Mouse (Mus musculus) ES-Bruce4 (cell line): ENCODE measurements around the gene Pih1d2.

ENCODE experiments used
- CTCF ChIP-seq: IDR thresholded peaks from one replicate; pipeline ENCODE4 v1.8.1; 2011; ENCODE audit warnings: low read depth, low read length
- EP300 ChIP-seq: IDR thresholded peaks from 2 replicates; pipeline ENCODE4 v1.6.1; 2011; ENCODE audit warnings: low read depth, low read length; ENCODE audit not compliant: insufficient read depth

DNA sequence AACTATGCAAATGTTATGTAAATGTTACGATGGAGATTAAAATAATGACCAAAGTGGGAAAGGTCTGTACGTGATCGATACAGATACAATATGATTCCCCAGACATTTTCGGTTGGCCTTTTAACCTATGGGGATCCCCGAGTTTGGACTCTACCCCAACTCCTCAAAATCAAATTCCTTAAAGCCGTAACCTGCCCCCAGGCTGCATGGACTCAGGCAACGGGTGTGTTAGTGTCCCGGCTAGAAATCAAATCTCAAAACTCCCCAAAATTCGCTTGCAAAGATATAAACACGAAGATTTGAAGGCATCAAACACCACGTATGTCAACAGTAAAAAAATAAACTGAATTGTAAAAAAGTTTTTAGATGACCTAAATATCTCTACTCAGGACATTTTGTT, 960 bp upstream of the Pih1d2 start:
- TF ChIP-seq CTCF (no peak), EP300 (no peak)
